Mouse (Mus musculus) MEL (cell line): ENCODE measurements at regions not wholly inside any gene's neighbourhood (a gene's known extent, or its start where the extent isn't known, plus 50 kb on each side); places are given as distances from the start of the nearest gene placed in this dataset.

Experiments
- DNase-seq: peaks from one replicate; pipeline ENCODE4 v3.0.0; 2011; ENCODE audit warnings: low read depth, low spot score
- H3K27ac ChIP-seq: 2 replicates; pipeline ENCODE4 v1.5.1; 2012; ENCODE audit warnings: low read depth, mild to moderate bottlenecking, control low read depth, low read length, moderate library complexity; ENCODE audit not compliant: control insufficient read depth
- H3K27me3 ChIP-seq, 2 experiments: fragments of 150-350 bp in 1 of 2; sonication (generic) in 1 of 2; 2 replicates each; pipeline ENCODE4 v1.6.1; 2012; ENCODE audit warnings: low read length in 2 of 2, mild to moderate bottlenecking in 2 of 2, improper control_type of control experiment in 1 of 2, moderate library complexity in 1 of 2; ENCODE audit not compliant: insufficient read depth in 2 of 2, control insufficient read depth in 1 of 2
- H3K36me3 ChIP-seq, 2 experiments: 2 replicates each; pipeline ENCODE4 v1.6.1; 2012 to 2014; ENCODE audit warnings: low read length in 2 of 2, improper control_type of control experiment in 1 of 2, inconsistent platforms in 1 of 2, mild to moderate bottlenecking in 1 of 2; ENCODE audit not compliant: insufficient read depth in 2 of 2, control insufficient read depth in 1 of 2
- H3K4me1 ChIP-seq, 2 experiments: fragments of 150-350 bp in 1 of 2; sonication (generic) in 1 of 2; 2 replicates each; pipeline ENCODE4 v1.6.1; 2012; ENCODE audit warnings: low read length in 2 of 2, improper control_type of control experiment in 1 of 2, mild to moderate bottlenecking in 1 of 2; ENCODE audit not compliant: insufficient read depth in 2 of 2, control insufficient read depth in 1 of 2
- H3K4me3 ChIP-seq, 2 experiments: fragments of 150-350 bp in 1 of 2; sonication (generic) in 1 of 2; 2 replicates each; pipeline ENCODE4 v1.5.1; 2012; ENCODE audit warnings: low read depth in 2 of 2, low read length in 2 of 2, mild to moderate bottlenecking in 2 of 2, moderate library complexity in 2 of 2, control low read depth in 1 of 2, improper control_type of control experiment in 1 of 2; ENCODE audit not compliant: control insufficient read depth in 1 of 2, insufficient read depth in 1 of 2
- H3K79me2 ChIP-seq: 2 replicates; pipeline ENCODE4 v1.6.1; 2012; ENCODE audit warnings: mild to moderate bottlenecking, low read length, moderate library complexity; ENCODE audit not compliant: control insufficient read depth, poor library complexity, insufficient read depth
- H3K9ac ChIP-seq: 2 replicates; pipeline ENCODE4 v1.6.1; 2012; ENCODE audit warnings: low read depth, mild to moderate bottlenecking, control low read depth, low read length, moderate library complexity; ENCODE audit not compliant: control insufficient read depth, poor library complexity, severe bottlenecking
- H3K9me3 ChIP-seq: fragments of 150-350 bp; sonication (generic); replicated peaks from 2 replicates; pipeline ENCODE4 v1.6.1; 2012; ENCODE audit warnings: mild to moderate bottlenecking, low read length, improper control_type of control experiment, moderate library complexity; ENCODE audit not compliant: insufficient read depth
- BHLHE40 ChIP-seq: IDR thresholded peaks from 2 replicates; pipeline ENCODE4 v1.6.1; 2012; ENCODE audit warnings: low read depth, mild to moderate bottlenecking, inconsistent platforms, low read length, improper control_type of control experiment, borderline replicate concordance
- CTCF ChIP-seq, 3 experiments: IDR thresholded peaks in 2 of 3; conservative IDR thresholded peaks in 1 of 3; 2 replicates each; pipeline ENCODE4 v1.5.1; 2011 to 2012; ENCODE audit warnings: low read length in 3 of 3, low read depth in 2 of 3, mild to moderate bottlenecking in 2 of 3, improper control_type of control experiment in 1 of 3, inconsistent platforms in 1 of 3, mixed read lengths in 1 of 3, moderate library complexity in 1 of 3; ENCODE audit not compliant: control insufficient read depth in 1 of 3, insufficient read depth in 1 of 3, poor library complexity in 1 of 3, severe bottlenecking in 1 of 3
- EP300 ChIP-seq, 2 experiments: IDR thresholded peaks; 2 replicates each; pipeline ENCODE4 v1.6.1; 2011; ENCODE audit warnings: improper control_type of control experiment in 2 of 2, low read length in 2 of 2, low read depth in 1 of 2, mild to moderate bottlenecking in 1 of 2
- ETS1 ChIP-seq: IDR thresholded peaks from 2 replicates; pipeline ENCODE4 v1.6.1; 2012; ENCODE audit warnings: low read depth, mild to moderate bottlenecking, inconsistent platforms, low read length, improper control_type of control experiment, moderate library complexity
- GABPA ChIP-seq: IDR thresholded peaks from 2 replicates; pipeline ENCODE4 v1.6.1; 2012; ENCODE audit warnings: low read depth, mild to moderate bottlenecking, inconsistent platforms, low read length, improper control_type of control experiment, moderate library complexity
- HCFC1 ChIP-seq: IDR thresholded peaks from 2 replicates; pipeline ENCODE4 v1.6.1; 2012; ENCODE audit warnings: low read depth, mild to moderate bottlenecking, inconsistent platforms, low read length, improper control_type of control experiment, moderate library complexity
- JUND ChIP-seq: IDR thresholded peaks from 2 replicates; pipeline ENCODE4 v1.6.1; 2011; ENCODE audit warnings: low read depth, mild to moderate bottlenecking, improper control_type of control experiment, low read length
- MAZ ChIP-seq: IDR thresholded peaks from 2 replicates; pipeline ENCODE4 v1.6.1; 2012; ENCODE audit warnings: low read depth, mild to moderate bottlenecking, inconsistent platforms, low read length, improper control_type of control experiment
- MXI1 ChIP-seq: IDR thresholded peaks from 2 replicates; pipeline ENCODE4 v1.6.1; 2011; ENCODE audit warnings: mild to moderate bottlenecking, low read depth, low read length, improper control_type of control experiment
- MYB ChIP-seq: IDR thresholded peaks from 2 replicates; pipeline ENCODE4 v1.6.1; 2011; ENCODE audit warnings: mild to moderate bottlenecking, low read depth, low read length, improper control_type of control experiment
- NELFE ChIP-seq: IDR thresholded peaks from 2 replicates; pipeline ENCODE4 v1.6.1; 2011; ENCODE audit warnings: low read depth, low read length, improper control_type of control experiment
- NRF1 ChIP-seq: IDR thresholded peaks from 2 replicates; pipeline ENCODE4 v1.6.1; 2014; ENCODE audit warnings: low read depth, mild to moderate bottlenecking, inconsistent platforms, low read length, improper control_type of control experiment, moderate library complexity; ENCODE audit not compliant: poor library complexity, insufficient read depth, severe bottlenecking
- POLR2A ChIP-seq, 2 experiments: IDR thresholded peaks; 2 replicates each; pipeline ENCODE4 v1.6.1; 2011 to 2012; ENCODE audit warnings: low read length in 2 of 2, mild to moderate bottlenecking in 2 of 2, control low read depth in 1 of 2, improper control_type of control experiment in 1 of 2, low read depth in 1 of 2, moderate library complexity in 1 of 2; ENCODE audit not compliant: control insufficient read depth in 1 of 2, insufficient read depth in 1 of 2, poor library complexity in 1 of 2
- POLR2AphosphoS2 ChIP-seq: IDR thresholded peaks from 2 replicates; pipeline ENCODE4 v1.6.1; 2011; ENCODE audit warnings: low read length, improper control_type of control experiment
- POLR2AphosphoS5 ChIP-seq: IDR thresholded peaks from 2 replicates; pipeline ENCODE4 v1.6.1; 2012; ENCODE audit warnings: low read depth, borderline replicate concordance, mild to moderate bottlenecking, inconsistent platforms, low read length, moderate library complexity, mixed read lengths
- RAD21 ChIP-seq: IDR thresholded peaks from 2 replicates; pipeline ENCODE4 v1.6.1; 2011; ENCODE audit warnings: mild to moderate bottlenecking, low read depth, low read length, improper control_type of control experiment
- RCOR1 ChIP-seq: IDR thresholded peaks from 2 replicates; pipeline ENCODE4 v1.6.1; 2012; ENCODE audit warnings: low read depth, mild to moderate bottlenecking, inconsistent platforms, low read length, improper control_type of control experiment
- SIN3A ChIP-seq: IDR thresholded peaks from 2 replicates; pipeline ENCODE4 v1.6.1; 2012; ENCODE audit warnings: low read length, improper control_type of control experiment, inconsistent platforms
- TBP ChIP-seq: IDR thresholded peaks from 2 replicates; pipeline ENCODE4 v1.8.0; 2011; ENCODE audit warnings: low read depth, low read length, improper control_type of control experiment
- TCF12 ChIP-seq: IDR thresholded peaks from 2 replicates; pipeline ENCODE4 v1.6.1; 2014; ENCODE audit warnings: low read depth, mild to moderate bottlenecking, inconsistent platforms, low read length, improper control_type of control experiment, moderate library complexity
- USF1 ChIP-seq: IDR thresholded peaks from 2 replicates; pipeline ENCODE4 v1.6.1; 2014; ENCODE audit warnings: low read depth, mild to moderate bottlenecking, inconsistent platforms, low read length, improper control_type of control experiment, moderate library complexity
- USF2 ChIP-seq, 2 experiments: IDR thresholded peaks; 2 replicates each; pipeline ENCODE4 v1.6.1; 2011 to 2012; ENCODE audit warnings: improper control_type of control experiment in 2 of 2, low read length in 2 of 2, borderline replicate concordance in 1 of 2, inconsistent platforms in 1 of 2, low read depth in 1 of 2, mild to moderate bottlenecking in 1 of 2; ENCODE audit not compliant: insufficient read depth in 1 of 2
- ZKSCAN1 ChIP-seq: IDR thresholded peaks from 2 replicates; pipeline ENCODE4 v1.6.1; 2012; ENCODE audit warnings: low read depth, mild to moderate bottlenecking, inconsistent platforms, low read length, improper control_type of control experiment, moderate library complexity
- ZNF384 ChIP-seq: IDR thresholded peaks from 2 replicates; pipeline ENCODE4 v1.6.1; 2012; ENCODE audit warnings: low read depth, mild to moderate bottlenecking, inconsistent platforms, low read length, improper control_type of control experiment

GRCm38 (mm10) chr19:14124250-14124827, 211.0 kb downstream of the Olfr1505 start:
- Histone ChIP-seq H3K4me3 (no peak overlapping the region), H3K9me3 (no peaks in the 10 kb centered on the region), H3K27me3 (no peaks in the 10 kb centered on the region), H3K27ac (no peak overlapping the region), H3K9ac (no peak overlapping the region), H3K36me3 (no peaks in the 10 kb centered on the region), H3K79me2 (no peaks in the 10 kb centered on the region), H3K4me1 (no peaks in the 10 kb centered on the region)
- TF ChIP-seq MYB (no peak), POLR2AphosphoS2 (no peak), BHLHE40 (no peak), GABPA (no peak), SIN3A (no peak), TBP (no peak), USF2 (IDR thresholded peaks at IDR 0.05; ENCODE audit: borderline replicate concordance in 1 of 2, insufficient read depth in 1 of 2, low read depth in 1 of 2, low read length in 2 of 2) (no peak), TCF12 (no peak)
- DNase-seq, result no peak

- DNase-seq, result no peak
- H3K4me3 ChIP-seq, result no peak overlapping the region
- no peak overlapping the region for H3K9ac ChIP-seq
These were observed 211.7 kb downstream of the Olfr1505 start for GRCm38 (mm10) chr19:14124986-14125385.

GRCm38 (mm10) chr19:14128397-14129209, 215.3 kb downstream of the Olfr1505 start:
- no peaks in the 10 kb centered on the region for H3K36me3 ChIP-seq
- H3K9me3 ChIP-seq, result no peaks in the 10 kb centered on the region
- TF ChIP-seq ZKSCAN1 (no peak), POLR2A (IDR thresholded peaks at IDR 0.05; ENCODE audit: control insufficient read depth in 1 of 2, insufficient read depth in 1 of 2, low read depth in 1 of 2, low read length in 2 of 2, poor library complexity in 1 of 2) (no peak), USF1 (no peak), JUND (no peak), NELFE (no peak), MXI1 (no peak), EP300 (IDR thresholded peaks at IDR 0.05; ENCODE audit: low read depth in 1 of 2, low read length in 2 of 2) (no peak), RCOR1 (no peak), HCFC1 (no peak), ETS1 (no peak)
- TF ChIP-seq, all 39 proteins: peak for 0
- Histone ChIP-seq H3K4me1 (no peaks in the 10 kb centered on the region), H3K27ac (no peak overlapping the region), H3K79me2 (no peaks in the 10 kb centered on the region), H3K27me3 (no peaks in the 10 kb centered on the region), H3K4me3 (no peak overlapping the region), H3K9ac (no peak overlapping the region)
- DNase-seq, result no peak

More at GRCm38 (mm10) chr19:14124986-14125385, 211.7 kb downstream of the Olfr1505 start:
- no peaks in the 10 kb centered on the region for H3K9me3 ChIP-seq
- TF ChIP-seq NRF1 (no peak), ZNF384 (no peak), CTCF (IDR thresholded peaks at IDR 0.05 in 2 of 3, conservative IDR thresholded peaks at IDR 0.05 in 1 of 3; ENCODE audit: control insufficient read depth in 1 of 3, insufficient read depth in 1 of 3, low read depth in 2 of 3, low read length in 3 of 3, poor library complexity in 1 of 3, severe bottlenecking in 1 of 3) (no peak), RAD21 (no peak), ZKSCAN1 (no peak), MAZ (no peak), POLR2AphosphoS5 (no peak)
- H3K79me2 ChIP-seq, result no peaks in the 10 kb centered on the region
- no peaks in the 10 kb centered on the region for H3K4me1 ChIP-seq
- H3K27me3 ChIP-seq, result no peaks in the 10 kb centered on the region
- H3K36me3 ChIP-seq, result no peaks in the 10 kb centered on the region
- H3K27ac ChIP-seq, result no peak overlapping the region
